Mouse (Mus musculus) gastrocnemius, adult 18-20 months (tissue): ENCODE results near the gene Mrpl33. TPM values are rescaled to one million over a fixed set of nuclear protein-coding genes. Genes with fewer than 3 reads are reported as not detected.
"Not testable (repeated sequence)": the region's sequence is repeated elsewhere in the genome, so short reads cannot be mapped to it uniquely, and the experiment has no call there.

Experiments used
- DNase-seq: peaks from one replicate; pipeline ENCODE4 v3.0.0; 2021; ENCODE audit warnings: low spot score
- long read RNA-seq, 2 experiments: library from polyadenylated mRNA; stranded (forward); transcript quantifications; one replicate each; pipeline ENCODE4 v2.0.0; 2021
- total RNA-seq, 2 experiments: library from RNA; stranded (reverse); gene quantifications; 2 replicates each; pipeline ENCODE4 v1.2.3; 2021

The Mrpl33 gene
- 100 to 1,000 TPM; 269 to 270 TPM for total RNA-seq
- long read RNA-seq, experiment 1, partial matches to known transcripts = 0 of 304 reads
- long read RNA-seq, experiment 1, other reads (novel, unspliced or antisense) = 304 of 304 reads
- long read RNA-seq, experiment 2, partial matches to known transcripts = 4 of 229 reads
- long read RNA-seq, experiment 2, other reads (novel, unspliced or antisense) = 221 of 229 reads

GRCm38 (mm10) chr5:31596481-31597429 lies at the start of gene Mrpl33:
Mrpl33 (plus strand) TSS chr5:31596935.
- DNase-seq = peak; percentile 56

GRCm38 (mm10) chr5:31559401-31559800 lies 37.3 kb upstream of the Mrpl33 start:
- DNase-seq = no peak

- no peak for DNase-seq
Observed at GRCm38 (mm10) chr5:31560352-31560751, 36.4 kb upstream of the Mrpl33 start.

GRCm38 (mm10) chr5:31562036-31562666 lies 34.6 kb upstream of the Mrpl33 start:
- no peak for DNase-seq

- peak; percentile 83 for DNase-seq
Observed at GRCm38 (mm10) chr5:31563496-31563895, 33.2 kb upstream of the Mrpl33 start.

GRCm38 (mm10) chr5:31563905-31564304 lies 32.8 kb upstream of the Mrpl33 start:
- no peak for DNase-seq

GRCm38 (mm10) chr5:31564976-31565375 lies 31.8 kb upstream of the Mrpl33 start:
- DNase-seq = peak; percentile 58

- DNase-seq = peak; percentile 36
Observed at GRCm38 (mm10) chr5:31566026-31566425, 30.7 kb upstream of the Mrpl33 start.

GRCm38 (mm10) chr5:31566457-31566856 lies 30.3 kb upstream of the Mrpl33 start:
- no peak for DNase-seq

GRCm38 (mm10) chr5:31567951-31568657 lies 28.6 kb upstream of the Mrpl33 start:
- no peak for DNase-seq

- DNase-seq = peak; percentile 62
Observed at GRCm38 (mm10) chr5:31571023-31571608, 25.6 kb upstream of the Mrpl33 start.

GRCm38 (mm10) chr5:31573722-31574121 lies 23.0 kb upstream of the Mrpl33 start:
- DNase-seq = no peak

- no peak for DNase-seq
Observed at GRCm38 (mm10) chr5:31576539-31576975, 20.2 kb upstream of the Mrpl33 start.

- no peak for DNase-seq
Observed at GRCm38 (mm10) chr5:31581263-31581662, 15.5 kb upstream of the Mrpl33 start.

- no peak for DNase-seq
Observed at GRCm38 (mm10) chr5:31581932-31582331, 14.8 kb upstream of the Mrpl33 start.

GRCm38 (mm10) chr5:31583261-31583660 lies 13.5 kb upstream of the Mrpl33 start:
- no peak for DNase-seq

- DNase-seq = no peak
Observed at GRCm38 (mm10) chr5:31585526-31585925, 11.2 kb upstream of the Mrpl33 start.

- DNase-seq = no peak
Observed at GRCm38 (mm10) chr5:31588016-31588415, 8.7 kb upstream of the Mrpl33 start.

GRCm38 (mm10) chr5:31588672-31589071 lies 8.1 kb upstream of the Mrpl33 start:
- not testable (repeated sequence) for DNase-seq

GRCm38 (mm10) chr5:31589711-31590319 lies 6.9 kb upstream of the Mrpl33 start:
- no peak for DNase-seq

GRCm38 (mm10) chr5:31591122-31591521 lies 5.6 kb upstream of the Mrpl33 start:
- DNase-seq = no peak
